Mouse (Mus musculus) bone marrow macrophage, adult 2 months (primary cell): ENCODE measurements around the gene H2-Aa. TPM values are rescaled to one million over a fixed set of nuclear protein-coding genes. Genes with fewer than 3 reads are reported as not detected.

Source experiments
- H3K27ac ChIP-seq: 2 replicates; pipeline ENCODE4 v1.5.1; 2012; ENCODE audit warnings: low read depth, low read length; ENCODE audit not compliant: insufficient read depth
- H3K4me1 ChIP-seq: 2 replicates; pipeline ENCODE4 v1.6.1; 2012; ENCODE audit warnings: low read length; ENCODE audit not compliant: control insufficient read depth, insufficient read depth
- H3K4me3 ChIP-seq: 2 replicates; pipeline ENCODE4 v1.5.1; 2012; ENCODE audit warnings: mild to moderate bottlenecking, low read length, moderate library complexity; ENCODE audit not compliant: insufficient read depth
- CTCF ChIP-seq: IDR thresholded peaks from 2 replicates; pipeline ENCODE4 v1.5.1; 2012; ENCODE audit warnings: low read depth, mild to moderate bottlenecking, low read length, moderate library complexity
- POLR2A ChIP-seq: IDR thresholded peaks from 2 replicates; pipeline ENCODE4 v1.6.1; 2012; ENCODE audit warnings: mild to moderate bottlenecking, low read depth, low read length, borderline replicate concordance
- polyA plus RNA-seq: library from polyadenylated mRNA; stranded (reverse); fragments of >200 nt; gene quantifications from 2 replicates; pipeline ENCODE4 v1.2.4, GENCODE M21; 2012; ENCODE audit not compliant: missing spikeins, insufficient read depth, insufficient read length

H2-Aa gene
- polyA plus RNA-seq, 1 experiment = 2,467 TPM

GRCm38 (mm10) chr17:34300071-34300470 is 12.4 kb upstream of the H2-Aa start:
- H3K27ac ChIP-seq = no peak overlapping the region
- H3K4me3 ChIP-seq = no peak overlapping the region
- TF ChIP-seq POLR2A = no peak
- no peak for TF ChIP-seq CTCF
- H3K4me1 ChIP-seq = peaks cover 10% of the 10 kb centered on the region

DNA sequence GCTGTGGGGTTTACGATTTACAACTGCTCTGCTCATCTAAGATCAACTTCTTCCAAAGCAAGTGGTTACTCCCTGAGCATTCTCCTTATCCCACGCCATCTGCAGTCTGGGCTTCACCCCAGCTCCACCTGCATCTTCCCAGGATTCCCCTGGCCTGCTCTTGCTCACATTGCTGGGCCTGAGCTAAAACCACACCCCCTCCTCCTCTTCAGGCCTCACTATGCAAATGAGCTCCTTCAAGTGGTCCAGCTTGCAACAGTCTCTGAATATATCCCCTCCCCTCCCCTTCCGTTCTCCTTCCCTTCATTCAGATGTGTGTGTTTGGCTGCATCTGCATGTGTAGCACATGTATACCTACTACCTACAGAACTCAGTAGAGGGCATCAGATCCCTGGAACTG is 11.7 kb upstream of the H2-Aa start:
- Histone ChIP-seq H3K27ac (no peak overlapping the region), H3K4me1 (peaks cover 10% of the 10 kb centered on the region), H3K4me3 (no peak overlapping the region)
- no peak for TF ChIP-seq POLR2A
- TF ChIP-seq CTCF = no peak

GRCm38 (mm10) chr17:34295891-34296794 is 8.5 kb upstream of the H2-Aa start:
- TF ChIP-seq CTCF = no peak
- no peak for TF ChIP-seq POLR2A
- peak overlapping the region; percentile 27 for H3K27ac ChIP-seq
- peak overlapping the region; percentile 34 for H3K4me3 ChIP-seq
- H3K4me1 ChIP-seq = peaks cover 13% of the 10 kb centered on the region

- Histone ChIP-seq H3K4me1 (peaks cover 16% of the 10 kb centered on the region), H3K27ac (no peak overlapping the region), H3K4me3 (no peak overlapping the region)
- TF ChIP-seq POLR2A (no peak), CTCF (no peak)
Measured at GRCm38 (mm10) chr17:34295307-34295706, 7.7 kb upstream of the H2-Aa start.

DNA sequence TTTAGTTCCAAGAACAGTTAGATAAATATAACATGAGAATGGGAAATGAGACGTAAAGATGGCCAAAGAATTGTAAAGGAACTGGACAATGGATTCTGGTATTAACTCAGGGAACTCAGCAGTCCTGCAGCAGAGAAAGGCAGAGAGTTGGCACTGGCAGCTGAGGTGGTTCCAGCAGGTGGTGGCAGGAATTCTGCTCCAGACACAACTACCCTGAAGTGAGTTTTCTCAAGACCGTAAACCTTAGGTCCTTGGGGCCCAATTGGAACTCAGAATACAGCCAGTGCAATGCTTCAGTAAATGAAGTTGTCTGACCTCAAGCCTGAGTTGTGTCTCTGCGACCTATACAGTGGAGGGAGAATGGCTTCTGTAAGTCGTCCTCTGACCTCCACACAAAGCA is 6.6 kb upstream of the H2-Aa start:
- H3K4me3 ChIP-seq = no peak overlapping the region
- H3K4me1 ChIP-seq = peaks cover 16% of the 10 kb centered on the region
- TF ChIP-seq POLR2A = no peak
- no peak for TF ChIP-seq CTCF
- H3K27ac ChIP-seq = no peak overlapping the region

DNA sequence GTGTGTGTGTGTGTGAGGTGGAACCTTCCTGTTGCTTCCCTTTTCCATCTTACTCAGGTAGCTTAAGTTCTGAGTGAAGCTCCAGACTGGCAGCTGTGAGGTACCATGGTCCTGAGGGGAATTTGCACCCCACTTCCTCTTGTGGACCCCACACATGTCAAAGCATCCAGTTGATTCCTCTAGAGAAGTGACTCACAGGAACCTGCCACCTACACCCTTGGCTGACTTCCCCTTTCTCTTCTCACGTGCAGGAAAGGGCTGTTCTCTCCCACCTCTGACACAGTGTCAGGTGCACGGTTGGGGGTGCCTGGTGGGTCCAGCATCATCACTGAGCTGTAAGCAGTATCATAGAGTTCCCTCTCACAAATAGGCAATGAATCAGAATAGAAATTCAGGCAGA is 5.9 kb upstream of the H2-Aa start:
- TF ChIP-seq CTCF (no peak), POLR2A (no peak)
- Histone ChIP-seq H3K4me3 (no peak overlapping the region), H3K4me1 (peaks cover 16% of the 10 kb centered on the region), H3K27ac (no peak overlapping the region)

DNA sequence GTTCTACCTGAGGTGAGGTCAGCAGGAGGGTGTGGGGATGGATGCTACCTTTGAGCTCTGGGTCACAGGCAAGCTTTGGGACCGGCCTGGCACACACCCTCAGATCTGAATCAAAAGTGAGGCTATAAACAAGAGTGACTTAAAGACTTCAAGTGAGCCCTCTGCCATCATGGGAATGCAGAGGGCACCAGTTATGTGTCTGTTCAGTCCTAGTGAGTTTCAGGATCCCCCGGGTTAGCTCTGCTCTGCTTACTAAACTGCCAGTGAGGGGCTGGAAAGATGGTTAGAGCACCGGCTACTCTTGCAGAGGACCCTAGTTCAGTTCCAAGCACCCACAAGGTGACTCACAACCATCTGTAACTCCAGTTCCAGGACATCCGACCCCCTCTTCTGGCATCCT is 4.9 kb upstream of the H2-Aa start:
- no peak for TF ChIP-seq CTCF
- TF ChIP-seq POLR2A = no peak
- Histone ChIP-seq H3K27ac (no peak overlapping the region), H3K4me1 (peaks cover 19% of the 10 kb centered on the region), H3K4me3 (no peak overlapping the region)

GRCm38 (mm10) chr17:34291609-34292008 is 4.0 kb upstream of the H2-Aa start:
- no peak overlapping the region for H3K4me3 ChIP-seq
- peaks cover 23% of the 10 kb centered on the region for H3K4me1 ChIP-seq
- H3K27ac ChIP-seq = no peak overlapping the region
- TF ChIP-seq CTCF = no peak
- TF ChIP-seq POLR2A = no peak

DNA sequence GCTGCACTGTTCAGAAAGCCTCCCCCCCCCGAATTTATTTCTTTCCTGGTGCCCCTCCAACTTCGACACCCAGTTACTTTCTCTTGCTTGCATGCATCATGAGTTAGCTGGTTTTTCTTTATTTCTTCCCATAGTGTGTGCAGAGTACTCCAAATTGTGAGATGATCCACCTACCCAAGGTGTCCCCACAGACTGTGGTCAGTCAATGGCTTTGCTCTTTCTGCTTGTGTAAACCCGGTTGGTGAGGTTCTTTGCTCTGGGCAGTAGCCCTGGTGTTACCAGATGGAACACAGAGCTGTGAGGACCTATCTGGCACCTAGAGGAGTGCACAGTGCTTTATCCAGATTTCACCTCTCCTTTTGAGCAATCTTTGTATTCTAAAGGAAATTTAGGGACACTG is 508 bp upstream of the H2-Aa start:
- no peak overlapping the region for H3K4me3 ChIP-seq
- no peak for TF ChIP-seq CTCF
- TF ChIP-seq POLR2A = no peak
- H3K4me1 ChIP-seq = peaks cover 13% of the 10 kb centered on the region; the same call in 1 of the 2 replicates
- H3K27ac ChIP-seq = no peak overlapping the region

GRCm38 (mm10) chr17:34286999-34287398 is 624 bp downstream of the H2-Aa start:
- no peak overlapping the region for H3K4me3 ChIP-seq
- H3K27ac ChIP-seq = no peak overlapping the region
- peaks cover 13% of the 10 kb centered on the region; the same call in 1 of the 2 replicates for H3K4me1 ChIP-seq
- TF ChIP-seq POLR2A (no peak), CTCF (no peak)
